Mouse (Mus musculus) cerebellum, adult 11-12 months (tissue): ENCODE data around the gene Cux1.

Experiments used
- DNase-seq: peaks from one replicate; pipeline ENCODE4 v3.0.0; 2022

Cux1 gene

DNA sequence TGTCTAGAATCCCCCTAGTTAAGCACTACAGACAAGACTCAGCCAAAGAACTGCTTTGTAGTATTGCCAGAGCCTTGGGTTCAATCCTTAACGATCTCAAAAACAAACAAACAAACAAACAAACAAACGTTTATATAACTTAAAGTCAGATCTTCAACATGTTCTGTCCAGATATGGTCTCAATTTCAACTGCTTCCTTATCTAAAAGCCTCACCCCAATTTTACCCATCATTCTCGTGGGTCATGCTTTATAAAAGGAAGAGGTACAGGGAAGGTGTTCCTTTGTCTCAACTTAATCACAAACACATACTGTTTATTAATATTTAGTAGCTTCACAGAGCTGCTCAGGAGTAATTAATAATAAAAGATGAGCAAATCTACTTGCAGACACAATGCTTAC, 146.9 kb downstream of the Cux1 start:
- no peak for DNase-seq

DNA sequence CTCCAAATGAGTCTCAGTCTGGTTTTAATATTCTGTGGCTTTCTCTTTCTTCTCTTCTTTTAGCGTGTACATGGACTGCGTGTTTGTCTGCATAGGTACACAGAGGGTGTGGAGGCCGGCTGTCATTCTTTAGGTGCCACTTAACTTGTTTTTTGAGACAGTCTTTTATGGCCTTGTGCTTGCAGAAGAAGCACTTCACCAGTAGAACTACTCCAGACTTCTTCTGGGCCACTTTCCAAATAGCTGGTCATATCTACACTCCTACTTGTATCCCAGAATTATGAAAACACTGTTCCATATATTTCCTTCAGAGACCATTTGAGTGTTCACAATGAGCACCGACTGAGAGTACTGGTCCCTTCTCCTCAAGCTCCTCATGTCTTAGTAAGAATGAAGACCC, 149.4 kb downstream of the Cux1 start:
- DNase-seq = no peak

DNA sequence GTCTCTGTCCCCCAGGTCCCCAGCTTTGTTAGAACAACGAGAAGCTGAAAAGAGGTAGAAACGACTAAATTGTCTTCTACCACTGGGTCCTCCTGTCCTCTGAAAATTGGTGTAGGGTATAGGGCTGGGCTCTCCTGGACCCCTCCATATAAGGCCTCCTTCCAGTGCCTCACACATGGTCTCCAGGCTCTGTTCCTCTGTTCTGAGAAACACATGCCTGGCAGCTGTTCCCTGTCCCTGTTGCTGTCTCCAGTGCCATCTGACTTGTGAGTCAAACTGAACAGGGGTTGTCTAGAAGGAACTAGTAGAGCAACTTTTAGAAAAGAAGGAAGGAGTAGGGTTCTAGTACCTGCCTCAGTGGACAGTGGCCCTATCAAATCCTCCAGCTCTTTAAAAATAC, 152.8 kb downstream of the Cux1 start:
- no peak for DNase-seq

DNA sequence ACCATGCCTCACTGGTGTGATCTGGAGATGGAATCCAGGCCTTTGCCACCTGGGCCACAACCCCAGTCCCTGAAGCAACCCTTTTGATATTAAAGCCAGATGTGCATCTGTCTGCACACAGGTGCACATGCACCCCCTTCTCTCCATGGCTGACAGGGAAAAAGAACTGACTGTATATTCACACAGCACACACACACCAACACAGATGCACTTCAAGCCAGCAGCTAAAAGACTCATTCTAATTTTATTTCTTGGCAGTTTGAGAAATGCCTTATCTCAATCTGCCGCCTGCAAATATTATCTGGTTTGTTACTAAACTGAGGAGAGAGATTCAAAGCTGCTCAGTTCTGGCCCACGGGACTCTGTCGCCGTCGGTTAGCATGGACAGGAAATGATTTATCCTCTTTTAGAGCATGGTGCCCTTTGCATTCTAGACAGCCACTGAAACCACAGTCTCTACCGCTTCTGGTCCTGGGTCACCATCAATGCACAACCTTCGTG, 156.6 kb downstream of the Cux1 start:
- DNase-seq = no peak

GRCm38 (mm10) chr5:136406357-136406756, 160.9 kb downstream of the Cux1 start:
- DNase-seq = no peak

GRCm38 (mm10) chr5:136403565-136403961, 163.7 kb downstream of the Cux1 start:
- DNase-seq = no peak

- no peak for DNase-seq
Measured at GRCm38 (mm10) chr5:136402622-136403564, 164.4 kb downstream of the Cux1 start.

- DNase-seq = no peak
Measured at GRCm38 (mm10) chr5:136398706-136399105, 168.6 kb downstream of the Cux1 start.

DNA sequence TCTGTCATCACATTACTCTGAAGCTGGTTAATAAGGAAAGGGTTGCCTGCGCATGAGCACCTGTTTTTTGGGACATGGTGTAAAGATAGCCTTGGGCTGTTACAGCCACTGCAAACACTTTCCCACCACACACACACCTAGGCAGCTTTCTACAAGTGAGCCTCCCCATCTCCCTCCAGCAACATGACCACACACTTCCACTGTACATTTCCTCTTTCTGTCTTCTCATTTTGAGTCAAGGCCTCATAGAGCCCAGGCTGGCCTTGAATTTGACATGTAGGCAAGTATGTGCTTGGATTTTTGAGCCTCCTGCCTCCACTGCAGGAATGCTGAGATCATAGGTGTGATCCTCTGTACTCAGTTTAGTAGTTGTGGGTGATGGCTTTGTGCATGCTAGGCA, 170.6 kb downstream of the Cux1 start:
- DNase-seq = no peak

GRCm38 (mm10) chr5:136396256-136396655, 171.0 kb downstream of the Cux1 start:
- DNase-seq = no peak

DNA sequence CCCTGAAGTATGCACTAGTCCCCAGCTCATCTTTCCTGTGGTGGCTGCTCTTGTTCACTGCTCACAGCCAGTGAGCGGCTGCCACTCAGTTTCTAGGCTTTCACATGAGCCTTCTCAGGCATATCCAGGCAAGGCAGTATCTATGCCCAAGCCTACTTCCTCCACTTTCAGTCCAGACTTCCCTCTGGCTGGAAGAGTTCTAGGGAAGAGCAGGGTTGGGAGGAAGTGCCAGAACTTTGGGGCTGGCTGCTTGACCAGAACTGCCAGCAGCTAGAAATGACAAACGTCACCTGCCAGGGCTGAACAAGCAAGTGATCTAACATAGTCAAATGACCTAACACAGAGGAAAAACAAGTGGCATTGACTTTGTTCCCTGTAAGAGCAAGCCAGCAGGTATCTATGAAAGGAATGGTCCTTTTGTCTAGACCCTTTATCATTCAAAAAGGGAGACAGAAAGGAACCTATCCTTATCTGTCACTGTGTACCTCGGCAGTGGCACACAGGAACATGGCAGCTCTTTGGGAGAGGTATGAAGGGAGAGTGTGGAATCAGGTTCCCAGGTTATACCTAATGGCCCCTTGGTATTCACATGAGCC, 171.6 kb downstream of the Cux1 start:
- no peak for DNase-seq

GRCm38 (mm10) chr5:136394517-136395212, 172.6 kb downstream of the Cux1 start:
- DNase-seq = no peak

DNA sequence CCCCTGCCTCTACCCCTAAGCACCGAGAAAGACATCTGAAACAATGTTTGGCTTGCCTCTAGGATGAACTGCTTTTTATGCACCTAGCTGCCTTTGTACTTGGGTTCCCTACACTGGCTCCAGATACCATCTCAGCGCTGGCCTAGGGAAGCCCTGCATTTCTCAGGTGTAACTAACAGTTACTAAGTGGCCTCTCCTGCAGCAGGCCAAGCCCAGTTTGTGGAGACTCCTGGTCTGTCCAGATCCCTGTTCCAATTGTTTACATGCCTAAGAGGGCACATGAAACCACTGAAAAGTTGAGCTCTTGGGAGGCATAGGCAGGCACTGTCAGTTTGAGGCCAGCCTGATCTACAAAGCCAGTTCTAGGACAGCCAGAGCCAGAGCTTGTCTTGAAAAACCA, 173.7 kb downstream of the Cux1 start:
- DNase-seq = no peak

DNA sequence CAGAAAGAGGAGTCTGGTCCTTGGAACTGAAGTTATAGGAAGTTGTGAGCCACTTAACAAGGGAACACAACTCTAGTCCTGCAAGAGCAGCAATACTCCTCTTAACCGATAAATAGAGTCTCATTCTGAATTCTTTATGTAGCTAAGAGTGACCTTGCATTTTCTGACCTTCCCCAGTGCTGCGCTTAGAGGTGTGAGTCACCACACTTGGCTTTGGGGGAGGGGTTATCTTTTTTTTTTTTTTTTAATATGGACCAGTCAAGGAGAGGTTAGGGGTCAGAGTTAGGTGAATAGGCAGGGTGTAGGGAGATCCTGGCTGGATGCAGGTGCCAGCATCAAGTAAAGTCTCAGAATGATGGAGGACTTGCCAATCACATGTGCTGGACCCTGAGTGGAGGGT, 180.5 kb downstream of the Cux1 start:
- DNase-seq = no peak

DNA sequence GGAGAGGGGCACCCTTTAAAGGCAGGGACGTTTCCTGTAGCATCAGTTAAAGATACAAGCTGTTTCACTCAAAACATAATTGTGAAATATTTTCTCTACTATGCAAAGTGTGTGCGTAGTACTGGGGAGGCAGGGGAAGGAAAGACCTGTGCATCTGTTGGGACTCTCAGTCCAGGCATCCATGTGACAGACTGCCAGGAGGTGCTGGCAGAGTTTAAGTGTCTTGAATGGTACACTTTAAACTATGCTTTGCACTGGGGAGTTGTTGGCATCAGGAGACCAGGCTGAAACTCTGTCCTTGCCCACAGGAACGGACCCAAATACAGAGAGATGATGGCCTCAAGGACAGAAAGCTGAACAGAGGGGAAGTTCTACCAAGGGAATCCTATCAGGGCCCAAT, 182.1 kb downstream of the Cux1 start:
- DNase-seq = no peak

DNA sequence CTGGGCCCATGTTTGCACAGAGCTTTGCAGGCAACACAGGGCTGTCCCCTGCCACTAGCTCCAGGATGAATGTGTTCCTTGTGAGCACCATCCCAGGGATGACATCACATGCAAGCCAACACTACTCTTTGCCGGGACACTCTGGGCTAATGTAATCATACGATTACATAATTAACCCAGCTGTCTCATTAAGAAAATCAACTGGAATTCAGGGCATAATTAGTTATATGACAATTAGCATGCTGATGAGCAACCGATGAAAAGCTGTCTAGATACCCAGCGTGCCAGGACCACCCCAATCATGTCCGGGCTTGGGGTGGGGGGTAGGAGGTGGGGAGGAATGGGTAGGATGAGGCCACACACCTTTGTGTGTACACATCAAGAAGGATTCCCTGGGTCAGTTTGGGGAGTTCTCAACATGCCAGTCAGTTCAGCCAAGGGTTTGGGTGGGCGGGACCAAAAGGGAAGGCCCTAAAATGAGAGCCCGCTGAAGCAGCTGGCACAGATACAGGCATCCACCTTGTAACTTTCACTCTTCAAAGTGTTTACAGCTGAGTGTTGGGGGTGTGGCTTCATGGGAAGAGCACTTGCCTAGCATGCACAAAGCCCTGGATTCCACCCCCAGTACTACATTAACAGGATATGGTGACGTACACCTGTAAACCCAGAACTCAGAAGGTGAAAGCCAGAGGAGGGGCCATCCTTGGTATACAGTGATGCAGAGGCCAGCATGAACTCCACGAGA, 184.9 kb downstream of the Cux1 start:
- no peak for DNase-seq

- DNase-seq = no peak
Measured at GRCm38 (mm10) chr5:136379405-136379804, 187.9 kb downstream of the Cux1 start.

GRCm38 (mm10) chr5:136377101-136377500, 190.2 kb downstream of the Cux1 start:
- DNase-seq = peak; percentile 64

DNA sequence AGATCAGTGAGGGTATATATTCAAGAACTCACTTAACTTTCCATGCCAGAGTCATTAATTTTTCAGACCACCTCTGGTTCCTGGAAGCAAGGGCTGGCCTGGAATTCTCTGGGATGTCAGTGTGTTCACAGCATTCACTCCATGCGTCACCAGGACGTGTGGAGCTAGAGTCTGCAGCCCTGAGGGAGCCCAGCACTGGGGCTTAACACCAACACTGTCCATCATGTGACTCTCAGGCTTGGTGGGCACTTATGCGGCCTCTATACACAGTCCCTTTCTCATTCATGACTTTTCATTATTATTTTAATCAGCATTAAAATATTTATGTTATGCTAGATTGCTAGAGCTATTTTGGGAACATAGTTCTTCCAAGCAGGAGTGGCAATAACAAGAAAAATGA, 191.9 kb downstream of the Cux1 start:
- DNase-seq = no peak

DNA sequence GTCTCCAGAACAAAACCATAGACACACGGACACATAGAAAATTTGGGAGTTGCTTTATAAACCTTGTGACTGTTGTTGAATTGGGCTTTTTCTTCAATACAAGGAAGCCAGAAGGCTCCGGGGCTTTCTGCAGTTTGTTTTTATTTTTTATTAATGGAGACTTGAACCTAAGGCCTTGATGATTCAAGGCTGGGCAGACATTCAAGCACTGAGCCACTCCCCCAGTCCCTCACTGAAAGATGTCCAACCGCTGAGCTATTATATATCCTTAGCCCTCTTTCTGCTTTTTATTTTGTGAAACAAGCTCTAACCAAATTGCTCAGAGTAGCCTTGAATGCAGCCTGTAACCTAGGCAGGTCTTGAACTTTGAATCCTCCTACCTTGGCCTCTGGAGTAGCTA, 195.0 kb downstream of the Cux1 start:
- no peak for DNase-seq

- no peak for DNase-seq
Measured at GRCm38 (mm10) chr5:136363421-136363820, 203.9 kb downstream of the Cux1 start.

GRCm38 (mm10) chr5:136362473-136363230, 204.6 kb downstream of the Cux1 start:
- DNase-seq = no peak
